Mouse (Mus musculus): ENCODE results near the gene Ccdc62.

Gene Ccdc62

DNA sequence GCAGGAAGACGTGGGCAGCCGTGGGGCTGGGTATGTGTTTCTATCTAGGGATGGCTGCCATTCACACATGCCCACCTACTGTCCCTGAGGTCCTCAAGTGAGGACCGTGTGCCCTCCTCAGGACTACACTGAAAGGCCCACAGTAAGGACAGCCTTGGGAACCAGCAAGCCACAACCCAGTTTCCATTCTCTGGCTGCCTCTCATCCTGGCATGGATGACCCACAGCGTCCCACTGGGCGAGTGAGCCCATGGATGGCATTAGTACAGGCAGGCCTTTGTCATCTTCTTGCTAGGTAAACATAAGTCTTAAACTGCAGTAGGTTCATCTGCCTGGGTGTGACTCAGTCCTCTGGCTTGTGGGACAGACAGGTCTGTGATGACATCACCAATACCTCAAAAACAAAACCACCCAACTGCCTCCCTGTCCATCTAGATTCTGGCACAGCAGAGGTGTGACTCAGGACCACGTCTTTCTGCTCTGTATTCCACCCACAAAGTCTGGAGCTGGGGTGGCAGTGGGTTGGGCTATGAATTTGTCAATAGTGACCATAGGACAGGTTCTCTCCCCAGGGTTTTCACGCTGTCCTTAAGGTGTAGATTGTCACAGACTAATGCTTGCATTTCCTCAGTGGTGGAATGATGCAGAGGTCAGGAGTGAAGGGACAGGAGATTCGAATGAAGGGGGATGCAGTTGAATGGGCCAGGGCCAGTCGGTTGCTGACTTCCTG is 50.2 kb downstream of the Ccdc62 start:
- no peak for DNase-seq

DNA sequence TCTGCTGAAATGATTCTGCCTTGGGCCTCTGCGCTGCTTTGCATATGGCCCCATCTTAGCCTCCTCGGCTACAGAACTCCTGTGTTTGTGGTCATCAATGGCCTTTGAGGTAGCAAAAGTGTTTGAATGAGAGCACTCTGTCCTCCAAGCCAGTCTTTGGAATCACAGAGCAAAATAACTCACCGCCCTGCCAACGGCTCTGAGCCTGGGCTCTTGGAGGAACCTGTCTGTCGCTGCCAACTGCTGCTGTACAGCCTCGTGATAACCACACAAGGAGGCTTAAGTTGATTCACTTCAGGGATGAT is 50.7 kb downstream of the Ccdc62 start:
- no peak for DNase-seq

DNA sequence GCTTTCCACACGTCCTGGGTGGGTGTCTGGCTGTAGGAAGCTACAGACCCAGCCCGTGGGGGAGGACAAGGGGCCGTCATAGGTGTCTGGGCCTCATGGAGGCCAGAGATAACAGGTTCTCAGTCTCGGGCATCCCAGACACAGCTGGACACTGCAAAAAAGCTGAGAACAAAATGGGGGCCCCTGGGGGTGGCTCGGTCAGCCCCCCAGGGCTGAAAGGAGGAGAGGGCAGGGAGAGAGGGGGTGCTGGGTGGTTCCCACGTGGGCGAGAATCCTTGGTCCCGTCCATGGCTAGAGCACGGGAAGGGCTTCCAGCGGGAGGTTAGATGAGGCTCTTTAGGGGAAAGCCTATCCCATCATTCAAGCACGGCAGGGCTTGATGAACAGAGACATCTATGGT is 52.4 kb downstream of the Ccdc62 start:
- no peak for DNase-seq

DNA sequence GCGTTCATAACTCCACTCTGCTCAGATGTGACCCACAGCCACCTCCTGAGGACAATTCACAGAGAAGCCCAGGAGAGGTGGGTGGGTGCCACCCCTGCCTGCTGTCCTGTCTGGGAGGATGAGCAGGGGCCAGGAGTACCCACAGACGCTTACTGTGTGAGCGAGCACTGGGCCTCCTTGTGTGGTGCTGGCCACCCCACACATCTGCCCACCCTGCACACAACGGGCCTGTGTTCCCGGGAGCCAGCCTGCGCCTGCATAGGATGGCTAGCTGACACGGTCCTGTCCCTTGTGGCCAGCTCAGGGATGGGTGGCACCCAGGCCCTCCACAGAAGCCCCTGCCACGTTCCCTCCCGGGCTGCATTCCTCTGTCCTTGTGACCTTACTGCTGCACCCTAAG is 55.0 kb downstream of the Ccdc62 start:
- no peak for DNase-seq

DNA sequence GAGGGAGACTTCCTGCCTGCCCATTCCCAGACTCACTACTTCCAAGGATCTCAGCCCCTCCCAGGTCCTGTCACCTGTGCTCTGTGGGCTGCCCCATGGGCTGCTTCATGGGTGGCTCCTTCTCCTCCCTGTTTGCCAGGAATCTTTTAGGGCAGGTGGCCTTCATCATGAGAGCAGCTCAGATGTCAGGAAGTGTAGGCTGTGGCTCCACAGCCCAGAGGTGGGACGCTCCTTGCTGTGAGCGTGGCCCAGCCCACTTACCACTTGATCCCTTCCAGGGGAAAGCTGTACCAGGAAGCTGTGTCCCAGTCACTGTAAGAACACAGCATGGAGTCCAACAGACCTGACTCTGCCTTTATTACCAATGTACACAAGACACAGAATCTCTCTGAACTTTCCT is 56.4 kb downstream of the Ccdc62 start:
- DNase-seq = no peak

DNA sequence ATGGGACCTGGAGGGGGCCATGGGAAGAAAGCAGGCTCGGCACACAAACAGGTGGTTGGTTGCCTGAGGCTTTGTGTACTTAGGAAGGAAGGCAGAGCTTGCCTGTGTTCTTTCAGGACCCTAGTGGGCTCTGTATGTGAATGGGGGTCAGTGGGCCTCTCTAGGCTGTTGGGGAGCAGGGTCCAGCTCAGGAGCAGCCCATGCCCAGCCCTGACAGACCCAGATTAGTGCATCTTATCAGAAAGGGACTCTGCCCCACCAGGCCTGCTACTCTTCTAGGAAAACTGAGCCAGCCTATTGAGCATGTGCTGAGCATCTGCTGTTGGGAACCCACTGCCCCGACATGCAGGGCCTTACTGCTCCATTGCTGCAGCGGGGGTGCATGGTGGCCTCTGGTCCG is 57.0 kb downstream of the Ccdc62 start:
- no peak for DNase-seq

DNA sequence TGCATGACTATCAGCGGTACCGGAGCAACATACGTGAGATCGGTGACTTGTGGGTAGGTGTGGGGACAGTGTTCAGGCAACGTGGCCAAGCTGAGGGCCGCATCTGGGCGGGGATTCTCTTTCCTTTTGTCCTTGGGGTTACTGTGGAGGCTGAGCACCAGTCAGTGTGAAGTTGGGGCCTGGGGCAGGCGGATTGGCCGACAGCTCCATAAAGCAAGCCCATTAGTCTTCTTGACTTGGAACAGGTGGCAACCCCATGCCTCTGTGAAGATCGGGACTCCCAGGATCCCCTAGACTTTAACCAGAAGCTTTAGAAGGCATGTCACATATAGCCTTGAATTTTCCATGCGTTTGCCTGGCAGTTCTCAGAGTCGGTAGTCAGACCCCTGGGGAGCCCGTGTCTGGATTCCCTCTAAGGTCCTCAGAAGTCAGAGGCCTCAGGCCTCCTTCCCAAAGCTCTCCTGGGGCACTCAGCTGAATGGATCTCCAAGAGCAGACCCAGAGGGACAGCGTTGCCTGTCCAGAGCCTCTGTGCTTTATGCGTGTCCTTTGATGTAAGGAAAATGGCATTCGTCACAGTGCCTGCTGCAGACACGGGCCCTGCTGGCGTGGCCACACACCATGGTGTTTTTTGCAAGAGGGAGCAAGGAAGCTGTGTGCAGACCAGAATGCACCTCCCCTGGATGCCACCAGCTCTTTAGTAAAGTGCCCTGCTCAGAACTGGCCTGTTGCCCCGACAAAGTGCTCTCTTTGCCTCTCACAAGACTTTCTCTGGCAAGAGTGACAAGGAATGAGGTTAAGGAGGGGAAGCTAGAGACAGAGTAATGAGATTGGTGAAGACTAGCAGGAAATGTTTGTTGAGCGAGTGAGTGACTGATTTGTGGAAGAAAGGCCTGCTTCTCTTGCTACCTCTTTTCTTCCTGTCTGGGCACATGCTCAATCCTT is 59.7 kb downstream of the Ccdc62 start:
- DNase-seq = no peak

DNA sequence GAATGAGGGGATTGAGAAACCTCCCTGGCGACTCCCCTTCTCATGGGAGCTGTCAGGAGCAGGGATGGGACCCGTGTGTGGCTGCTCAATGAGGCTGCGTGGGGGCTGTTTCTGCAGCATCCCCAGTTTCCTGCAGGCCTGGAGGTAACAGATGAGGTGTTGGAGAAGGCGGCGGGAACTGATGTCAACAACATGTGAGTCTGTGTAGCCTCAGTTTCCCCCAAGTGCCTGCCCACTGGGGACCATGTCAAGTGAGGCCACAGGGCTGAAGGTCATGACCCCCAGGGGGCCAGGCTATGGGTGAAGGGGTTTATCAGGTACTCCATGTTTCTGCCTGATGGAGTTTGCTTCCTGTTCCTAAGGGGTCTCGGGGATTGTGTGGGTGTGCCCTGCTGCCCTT is 60.8 kb downstream of the Ccdc62 start:
- no peak for DNase-seq

DNA sequence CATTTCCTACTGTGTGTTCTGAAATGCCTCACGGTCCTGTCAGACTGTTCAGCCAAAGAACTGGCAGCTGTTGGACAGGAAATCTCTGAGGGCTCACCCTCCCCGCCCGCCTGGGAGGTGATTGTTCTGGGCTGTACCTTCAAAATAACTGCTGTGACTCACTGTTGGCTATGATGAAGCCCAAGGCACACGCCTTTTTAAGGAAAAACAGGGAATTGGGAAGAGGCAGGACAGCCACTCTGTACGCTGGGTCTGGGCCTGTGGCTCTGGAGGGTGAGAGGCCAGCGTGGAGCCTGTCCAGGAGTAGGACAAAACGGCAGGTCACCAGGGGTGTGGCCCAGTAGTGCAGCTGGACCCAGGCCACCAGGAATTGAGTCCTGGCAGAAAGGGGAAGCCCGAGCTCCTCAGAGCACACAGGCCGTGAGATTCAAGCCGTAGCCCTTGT is 61.7 kb downstream of the Ccdc62 start:
- DNase-seq = no peak

DNA sequence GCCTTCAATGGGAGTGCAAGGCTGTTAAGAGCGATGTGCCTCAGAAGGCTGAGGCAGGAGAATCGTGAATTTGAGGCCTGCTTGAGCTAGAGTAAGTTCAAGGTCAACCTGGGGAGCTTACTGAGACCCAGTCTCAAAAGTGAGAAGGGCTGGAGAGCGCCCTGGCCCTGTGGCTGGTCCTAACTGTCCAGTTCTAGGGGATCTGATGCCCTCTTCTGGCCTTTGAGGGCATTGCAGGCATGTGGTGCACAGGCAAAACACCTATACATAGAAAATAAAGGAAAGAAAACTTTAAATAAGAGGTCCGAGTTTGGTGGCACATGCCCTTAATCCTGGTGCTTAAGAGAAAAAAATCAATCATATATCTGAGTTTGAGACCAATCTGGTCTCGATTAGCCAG is 62.3 kb downstream of the Ccdc62 start:
- peak; percentile 84 for DNase-seq

DNA sequence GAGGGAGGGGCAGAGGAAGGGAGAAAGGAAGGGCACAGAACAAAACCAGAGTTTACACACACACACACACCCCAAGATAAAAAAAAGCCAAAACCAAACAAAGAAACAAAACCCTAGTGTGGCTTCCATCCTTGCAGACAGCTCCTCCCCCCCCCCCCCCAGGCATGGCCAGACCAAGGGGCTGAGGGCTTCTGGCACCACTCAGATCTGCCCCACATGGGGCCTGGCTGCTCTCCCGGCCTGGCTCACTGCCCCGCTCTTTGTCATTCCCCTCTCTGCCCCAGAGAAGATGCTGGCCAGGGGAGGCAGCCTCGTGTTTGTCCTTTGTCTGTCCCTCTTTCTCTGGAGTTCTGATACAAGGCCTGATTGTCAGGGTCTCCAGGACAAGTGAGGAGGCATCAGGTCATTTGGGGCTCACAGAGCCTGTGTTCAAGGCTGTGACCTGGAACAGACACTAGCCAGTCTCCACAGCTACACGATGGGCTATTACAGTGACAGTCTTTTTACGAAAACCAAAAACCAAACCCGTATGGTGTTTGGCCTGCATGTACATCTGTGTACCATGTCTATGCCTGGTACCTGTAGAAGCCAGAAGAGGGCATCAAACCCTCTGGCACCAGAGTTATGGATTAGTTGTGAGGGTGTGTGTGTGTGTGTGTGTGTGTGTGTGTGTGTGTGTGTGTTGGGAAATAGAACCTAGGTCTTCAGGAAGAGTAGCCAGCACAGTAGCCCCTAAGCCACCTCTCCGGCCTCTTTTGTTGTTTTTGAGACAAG is 63.0 kb downstream of the Ccdc62 start:
- DNase-seq = no peak

DNA sequence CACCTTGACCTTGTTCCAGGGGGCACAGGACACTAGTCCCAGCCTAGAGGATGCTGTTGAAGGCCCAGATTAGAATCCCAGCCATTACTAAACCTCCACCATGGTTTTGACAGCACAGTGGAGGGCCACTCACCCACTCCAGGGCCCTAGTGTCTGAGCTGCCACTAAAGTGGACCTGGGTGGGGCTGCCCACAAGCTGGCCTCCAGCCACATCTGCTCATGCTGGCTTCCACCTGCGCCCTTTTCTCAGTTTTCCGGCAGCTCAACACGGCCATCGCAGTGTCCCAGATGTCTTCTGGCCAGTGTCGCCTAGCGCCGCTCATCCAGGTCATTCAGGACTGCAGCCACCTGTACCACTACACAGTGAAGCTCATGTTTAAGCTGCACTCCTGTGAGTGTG is 64.0 kb downstream of the Ccdc62 start:
- DNase-seq = no peak

DNA sequence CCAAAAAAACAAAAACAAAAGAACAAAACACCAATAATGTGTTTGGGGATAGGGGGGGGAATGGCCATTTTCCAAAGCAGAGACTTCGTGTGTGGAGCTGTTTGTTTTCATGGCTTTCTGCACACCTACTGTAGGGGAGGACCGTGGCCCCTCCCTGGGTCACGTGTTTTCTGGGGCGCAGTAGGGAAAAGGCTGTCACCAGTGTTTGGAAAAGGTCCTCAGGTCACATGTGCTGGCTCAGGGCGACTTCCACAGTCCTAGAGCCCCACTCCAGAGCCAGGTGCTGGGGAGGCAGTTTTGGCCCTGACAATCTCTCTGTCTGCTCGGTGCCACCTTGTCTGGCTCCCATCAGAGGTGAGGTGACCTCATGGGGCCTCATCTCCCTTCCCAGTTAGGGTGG is 64.9 kb downstream of the Ccdc62 start:
- no peak for DNase-seq

DNA sequence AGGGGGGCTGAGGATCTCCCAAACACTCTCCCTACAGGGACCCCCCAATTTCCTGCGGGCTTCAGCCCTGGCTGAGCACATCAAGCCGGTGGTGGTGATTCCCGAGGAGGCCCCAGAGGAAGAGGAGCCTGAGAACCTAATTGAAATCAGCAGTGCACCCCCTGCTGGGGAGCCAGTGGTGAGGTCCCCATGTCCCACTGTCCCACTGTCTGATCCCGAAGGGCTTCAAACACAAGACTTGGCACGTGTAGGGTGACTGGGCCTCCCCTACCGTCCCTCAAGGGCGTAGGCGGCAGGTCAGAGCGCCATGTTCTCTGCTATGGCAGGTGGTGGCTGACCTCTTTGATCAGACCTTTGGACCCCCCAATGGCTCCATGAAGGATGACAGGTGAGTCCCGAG is 65.7 kb downstream of the Ccdc62 start:
- DNase-seq = no peak

DNA sequence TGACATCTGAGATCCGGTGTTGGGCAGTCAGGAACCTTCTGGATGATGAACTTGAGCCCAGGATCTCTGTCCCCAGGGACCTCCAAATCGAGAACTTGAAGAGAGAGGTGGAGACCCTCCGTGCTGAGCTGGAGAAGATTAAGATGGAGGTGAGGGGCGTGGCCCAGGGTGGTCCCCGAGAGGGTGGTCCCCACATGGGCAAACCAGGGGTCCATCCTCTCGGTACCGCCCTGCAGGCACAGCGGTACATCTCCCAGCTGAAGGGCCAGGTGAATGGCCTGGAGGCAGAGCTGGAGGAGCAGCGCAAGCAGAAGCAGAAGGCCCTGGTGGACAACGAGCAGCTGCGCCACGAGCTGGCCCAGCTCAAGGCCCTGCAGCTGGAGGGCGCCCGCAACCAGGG is 66.2 kb downstream of the Ccdc62 start:
- DNase-seq = no peak

DNA sequence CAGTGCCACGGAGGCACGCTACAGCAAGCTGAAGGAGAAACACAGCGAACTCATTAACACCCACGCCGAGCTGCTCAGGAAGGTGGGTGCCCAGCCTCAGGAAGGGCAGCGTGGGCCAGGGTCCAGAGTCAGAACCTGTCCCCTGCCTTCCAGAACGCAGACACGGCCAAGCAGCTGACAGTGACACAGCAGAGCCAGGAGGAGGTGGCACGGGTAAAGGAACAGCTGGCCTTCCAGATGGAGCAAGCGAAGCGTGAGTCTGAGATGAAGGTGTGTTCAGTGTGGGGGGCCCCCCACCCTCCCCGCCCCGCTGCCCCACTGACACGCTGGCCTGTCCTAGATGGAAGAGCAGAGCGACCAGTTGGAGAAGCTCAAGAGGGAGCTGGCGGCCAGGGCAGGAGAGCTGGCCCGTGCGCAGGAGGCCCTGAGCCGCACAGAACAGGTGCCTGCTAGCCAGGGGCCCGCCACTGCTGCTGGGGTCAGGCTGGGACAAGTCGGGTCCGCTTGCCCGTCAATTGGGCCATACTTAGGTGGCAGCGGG is 66.8 kb downstream of the Ccdc62 start:
- no peak for DNase-seq

DNA sequence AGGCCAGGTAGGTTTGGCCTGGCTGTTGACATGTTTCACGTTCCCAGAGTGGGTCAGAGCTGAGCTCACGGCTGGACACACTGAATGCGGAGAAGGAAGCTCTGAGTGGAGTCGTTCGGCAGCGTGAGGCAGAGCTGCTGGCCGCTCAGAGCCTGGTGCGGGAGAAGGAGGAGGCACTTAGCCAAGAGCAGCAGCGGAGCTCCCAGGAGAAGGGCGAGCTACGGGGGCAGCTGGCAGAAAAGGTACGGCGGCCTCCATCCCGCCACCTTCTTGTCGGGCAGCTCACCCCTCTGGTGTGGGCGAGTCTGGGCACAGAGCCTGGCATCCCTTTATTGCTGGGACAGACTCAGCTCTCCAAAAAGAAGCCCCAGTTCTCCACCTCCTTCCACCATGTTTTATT is 67.3 kb downstream of the Ccdc62 start:
- no peak for DNase-seq

DNA sequence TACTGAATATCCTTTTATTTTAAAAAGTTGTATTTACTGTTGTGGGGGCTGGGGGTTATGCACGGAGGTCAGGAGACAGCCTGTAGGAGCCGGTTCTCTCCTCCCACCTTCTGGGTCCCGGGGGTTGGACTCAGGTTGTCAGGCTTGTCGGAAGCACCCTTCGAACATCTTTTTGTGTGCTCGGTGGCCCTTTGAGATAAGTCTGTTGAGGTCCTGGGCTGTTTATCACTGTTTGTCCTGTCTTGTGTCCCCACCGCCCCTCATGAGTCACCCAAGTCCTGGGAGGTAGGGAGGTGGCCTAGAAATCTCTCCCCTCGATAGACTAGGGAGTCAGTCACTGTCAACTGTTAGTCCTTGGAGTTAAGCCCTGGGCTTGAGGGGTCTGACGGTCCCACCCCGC is 67.9 kb downstream of the Ccdc62 start:
- no peak for DNase-seq

DNA sequence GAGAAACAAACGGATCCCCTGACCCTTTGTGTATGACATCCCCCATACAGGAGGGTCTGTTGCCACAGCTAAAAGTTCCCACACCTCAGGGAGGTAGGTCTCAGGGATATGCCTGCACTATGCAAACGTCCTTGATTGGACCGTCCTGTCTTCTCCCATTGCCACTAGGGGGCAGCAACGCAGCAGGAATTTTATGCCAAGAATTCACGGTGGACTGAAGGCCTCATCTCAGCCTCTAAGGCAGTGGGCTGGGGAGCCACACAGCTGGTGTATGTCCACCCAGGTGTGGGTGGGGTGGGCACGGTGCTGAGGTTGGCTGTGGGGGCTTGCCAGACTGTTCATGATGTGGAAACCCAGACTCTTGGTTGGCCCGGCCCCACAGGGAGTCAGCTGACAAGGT is 70.3 kb downstream of the Ccdc62 start:
- DNase-seq = peak; percentile 90

DNA sequence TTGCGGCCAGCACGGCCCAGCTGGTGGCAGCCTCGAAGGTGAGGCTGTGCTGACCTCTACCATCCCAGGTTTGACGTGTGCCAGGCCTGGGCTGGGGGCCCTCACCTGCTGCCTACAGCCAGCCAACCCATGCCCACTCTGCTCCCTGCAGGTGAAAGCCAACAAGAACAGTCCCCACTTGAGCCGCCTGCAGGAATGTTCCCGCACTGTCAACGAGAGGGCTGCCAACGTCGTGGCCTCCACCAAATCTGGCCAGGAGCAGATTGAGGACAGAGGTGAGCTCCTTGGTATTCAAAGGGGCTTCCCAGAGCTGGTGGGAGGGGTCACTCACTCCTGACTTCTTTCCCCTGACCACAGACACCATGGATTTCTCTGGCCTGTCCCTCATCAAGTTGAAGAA is 70.8 kb downstream of the Ccdc62 start:
- no peak for DNase-seq

DNA sequence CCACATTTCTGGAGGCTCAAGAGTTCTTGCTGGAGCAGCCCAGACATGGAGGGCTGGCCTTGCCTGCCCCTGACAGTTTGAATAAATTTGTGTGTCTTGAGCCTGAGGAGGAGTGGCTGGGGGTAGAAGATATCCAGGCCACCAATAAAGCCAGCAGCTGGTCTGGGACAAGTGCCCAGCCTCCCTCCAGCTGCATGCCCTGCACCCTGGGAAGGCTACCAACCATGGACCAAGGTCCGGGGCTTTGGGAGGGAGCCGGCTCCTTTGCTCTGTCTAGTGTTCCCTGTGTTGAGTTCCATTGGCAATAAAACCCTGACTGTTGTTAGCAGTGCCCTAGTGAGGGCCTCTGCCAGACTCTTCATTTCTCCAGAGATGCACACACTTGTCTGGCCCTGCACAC is 72.4 kb downstream of the Ccdc62 start:
- no peak for DNase-seq

DNA sequence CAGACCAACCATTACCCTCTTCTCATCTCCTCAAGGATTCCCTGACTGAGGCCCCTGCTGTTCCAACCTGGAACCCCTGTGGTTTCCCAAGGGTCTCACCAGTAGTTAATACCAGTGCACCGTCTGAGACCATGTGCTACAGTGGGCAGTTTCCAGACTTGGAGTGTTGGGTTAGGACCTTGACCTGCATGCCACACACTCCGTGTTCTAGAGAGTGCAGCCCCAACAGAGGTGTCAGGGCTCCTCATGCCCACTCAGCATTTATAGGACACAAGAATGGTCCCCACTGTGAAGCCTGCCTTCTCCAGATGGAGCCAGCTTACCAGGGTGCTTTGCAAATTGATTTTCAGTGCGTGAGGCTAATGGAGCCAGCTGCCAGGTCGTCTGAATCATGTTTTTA is 72.9 kb downstream of the Ccdc62 start:
- DNase-seq = no peak

DNA sequence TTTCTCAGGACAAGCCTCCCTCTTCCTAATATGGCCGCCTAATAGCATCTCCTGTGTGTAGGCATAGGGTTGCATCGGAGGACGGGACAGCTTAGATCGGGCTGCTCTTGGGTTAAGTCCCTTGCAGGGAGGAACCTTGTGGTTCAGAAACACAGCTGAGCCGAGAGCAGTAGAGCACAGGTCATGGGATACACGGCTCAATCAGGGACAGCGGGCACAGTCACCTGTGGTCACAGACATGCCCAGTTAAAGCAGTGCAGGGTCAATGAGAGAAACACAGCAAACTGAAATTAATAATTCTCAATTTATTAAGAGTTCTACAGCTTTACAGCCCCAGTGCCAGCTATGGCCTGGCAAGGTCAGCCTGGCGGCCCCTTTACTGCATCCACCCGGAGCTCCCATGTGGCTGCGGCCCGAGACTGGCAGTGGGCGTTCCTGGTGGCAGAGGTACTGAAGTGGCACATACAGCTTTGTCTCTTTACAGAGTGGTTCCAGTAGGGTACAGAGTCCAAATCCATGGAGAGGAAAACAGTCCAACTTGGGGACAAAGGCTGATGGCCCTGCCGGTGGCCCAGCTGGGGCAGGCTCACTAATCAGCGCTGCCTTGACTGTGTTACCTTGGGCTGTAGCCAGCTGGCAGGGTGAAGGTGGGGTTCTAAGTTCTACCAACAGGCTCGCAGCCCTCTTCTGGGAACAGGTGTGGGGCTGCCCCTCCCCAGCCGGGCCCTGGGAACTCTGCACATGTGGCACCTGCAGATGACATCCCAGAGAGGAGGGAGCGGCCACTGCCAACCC is 74.1 kb downstream of the Ccdc62 start:
- DNase-seq = no peak
